Mouse (Mus musculus): ENCODE measurements at regions not wholly inside any gene's neighbourhood (a gene's known extent, or its start where the extent isn't known, plus 50 kb on each side); places are given as distances from the start of the nearest gene placed in this dataset.

DNA sequence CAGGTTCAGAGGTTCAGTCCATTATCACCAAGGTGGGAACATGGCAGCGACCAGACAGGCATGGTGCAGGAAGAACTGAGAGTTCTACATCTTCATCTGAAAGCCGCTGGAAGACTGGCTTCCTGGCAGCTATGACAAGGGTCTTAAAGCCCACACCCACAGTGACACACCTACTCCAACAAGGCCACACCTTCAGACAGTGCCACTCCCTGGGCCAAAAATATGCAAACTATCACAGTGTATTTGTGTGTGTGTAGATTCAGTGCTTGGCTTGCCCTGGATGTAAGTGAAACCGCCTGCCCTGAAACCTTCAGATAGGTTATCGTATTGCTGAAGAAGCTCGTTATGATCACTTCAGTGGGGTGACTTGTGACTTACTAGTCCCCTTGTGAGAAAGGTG, 151.3 kb downstream of the Kcnrg start:
- TF ChIP-seq MXI1 (IDR thresholded peaks at IDR 0.05; ENCODE audit: low read depth, low read length) = no peak
- TF ChIP-seq POLR2A (IDR thresholded peaks at IDR 0.05; ENCODE audit: low read depth, low read length) = no peak
- TF ChIP-seq CTCF (conservative IDR thresholded peaks at IDR 0.05 in 1 of 2, IDR thresholded peaks at IDR 0.05 in 1 of 2; ENCODE audit: low read depth in 2 of 2, low read length in 2 of 2) = no peak
- TF ChIP-seq ELF1 (IDR thresholded peaks at IDR 0.05; ENCODE audit: low read depth, low read length) = no peak
- TF ChIP-seq ZMIZ1 (IDR thresholded peaks at IDR 0.05; ENCODE audit: low read depth, low read length) = no peak
- no peak for TF ChIP-seq UBTF (IDR thresholded peaks at IDR 0.05; ENCODE audit: low read depth, low read length)
- no peak for TF ChIP-seq SMC3 (IDR thresholded peaks at IDR 0.05; ENCODE audit: low read depth, low read length)
- no peak for TF ChIP-seq RAD21 (IDR thresholded peaks at IDR 0.05; ENCODE audit: low read depth, low read length)
- no peak for TF ChIP-seq MAZ (IDR thresholded peaks at IDR 0.05; ENCODE audit: low read depth, low read length)
- no peak for TF ChIP-seq E2F4 (IDR thresholded peaks at IDR 0.05; ENCODE audit: insufficient replicate concordance, low read depth, low read length)
- TF ChIP-seq RCOR1 (conservative IDR thresholded peaks at IDR 0.05; ENCODE audit: low read depth, low read length) = no peak
- TF ChIP-seq POLR2AphosphoS2 (IDR thresholded peaks at IDR 0.05; ENCODE audit: low read depth, low read length) = no peak
- no peak for TF ChIP-seq MAFK (IDR thresholded peaks at IDR 0.05; ENCODE audit: insufficient replicate concordance, low read length)

All from CH12.LX (cell line).